Mouse (Mus musculus) neural tube, embryonic 15.5 days (tissue): Measurements from ENCODE around the gene Hic1. TPM values are rescaled to one million over a fixed set of nuclear protein-coding genes. Genes with fewer than 3 reads are reported as not detected.

Experiments
- ATAC-seq: fragments of 200-750 bp; cut with Nextera tagmentation; 2 replicates; pipeline ENCODE4 v1.8.0; 2017; ENCODE audit warnings: mild to moderate bottlenecking, moderate TSS enrichment, moderate library complexity; ENCODE audit not compliant: low FRiP score
- H3K27ac ChIP-seq: fragments of 300-500 bp; sonication (generic); replicated peaks from 2 replicates; pipeline ENCODE4 v1.5.1; 2015; ENCODE audit warnings: mild to moderate bottlenecking, inconsistent platforms
- H3K27me3 ChIP-seq: fragments of 300-500 bp; sonication (generic); replicated peaks from 2 replicates; pipeline ENCODE4 v1.6.1; 2015; ENCODE audit warnings: inconsistent platforms
- H3K36me3 ChIP-seq: fragments of 300-500 bp; sonication (generic); 2 replicates; pipeline ENCODE4 v1.6.1; 2015; ENCODE audit warnings: inconsistent platforms
- H3K4me1 ChIP-seq: fragments of 300-500 bp; sonication (generic); 2 replicates; pipeline ENCODE4 v1.6.1; 2015; ENCODE audit warnings: inconsistent platforms
- H3K4me2 ChIP-seq: fragments of 300-500 bp; sonication (generic); 2 replicates; pipeline ENCODE4 v1.6.1; 2015; ENCODE audit warnings: inconsistent platforms, mild to moderate bottlenecking, moderate library complexity
- H3K4me3 ChIP-seq: fragments of 300-500 bp; sonication (generic); replicated peaks from 2 replicates; pipeline ENCODE4 v1.5.1; 2015; ENCODE audit warnings: mild to moderate bottlenecking, inconsistent platforms
- H3K9ac ChIP-seq: fragments of 300-500 bp; sonication (generic); replicated peaks from 2 replicates; pipeline ENCODE4 v1.6.1; 2015; ENCODE audit warnings: mild to moderate bottlenecking, inconsistent platforms
- H3K9me3 ChIP-seq: fragments of 300-500 bp; sonication (generic); replicated peaks from 2 replicates; pipeline ENCODE4 v1.6.1; 2016; ENCODE audit warnings: inconsistent platforms
- WGBS: fragments of 180-500 bp; shearing (Covaris S2); methylation state at CpG from one replicate; pipeline ENCODE4 v1.1.7; 2015; ENCODE audit warnings: mixed read lengths; 5-methylcytosine and 5-hydroxymethylcytosine counted together
- polyA plus RNA-seq: library from polyadenylated mRNA; unstranded; fragments of >200 nt; fragmentation: Nextera tagmentation; extraction: Ambion mirVana; gene quantifications from 2 replicates; pipeline ENCODE4 v1.2.1, GENCODE M21; 2015

Hic1 gene
- polyA plus RNA-seq, result 5.3 and 10.7 TPM in 2 replicates

DNA sequence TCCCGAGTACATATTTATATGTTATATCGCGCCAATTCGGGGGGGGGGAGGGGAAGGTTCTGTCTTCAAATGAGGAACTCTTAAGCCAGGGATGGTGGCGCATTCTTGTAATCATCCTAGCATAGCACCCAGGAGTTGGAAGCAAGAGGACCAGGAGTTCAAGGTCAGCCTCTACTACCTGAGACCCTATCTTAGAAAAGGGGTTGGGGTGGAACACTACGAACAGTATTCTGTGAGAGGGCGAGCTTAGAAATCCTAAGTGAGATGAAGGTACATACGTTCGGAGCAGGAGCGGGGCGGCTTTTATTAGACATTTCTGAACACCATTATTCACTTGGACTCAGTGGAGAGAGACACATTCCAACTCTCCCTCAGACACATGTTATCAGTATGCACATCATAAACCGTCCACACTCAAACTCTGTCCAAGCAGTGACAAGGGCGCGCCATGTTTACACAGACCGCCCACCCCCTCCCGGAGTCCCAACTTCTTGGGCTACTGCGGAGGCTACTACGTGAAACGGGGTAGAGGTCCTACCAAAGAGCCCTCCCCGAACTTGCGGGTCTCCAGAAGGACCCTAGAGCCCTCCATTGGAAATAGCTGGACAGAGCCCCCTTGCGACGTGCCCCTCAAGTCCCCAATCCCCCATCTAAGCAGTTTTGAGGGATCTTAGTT, at the start of gene Hic1:
TSS of gene Hic1 (minus strand) at position 115 of the 676 bp plus-strand sequence.
- Histone ChIP-seq H3K4me3 (peak within 1 kb of the TSS; percentile 53), H3K27me3 (peaks cover 46% of the 10 kb centered on the region), H3K9me3 (no peaks in the 10 kb centered on the region), H3K9ac (peak within 1 kb of the TSS; percentile 61), H3K27ac (peak within 1 kb of the TSS; percentile 72), H3K4me2 (peak within 1 kb of the TSS; percentile 99), H3K4me1 (peaks cover 95% of the 10 kb centered on the region), H3K36me3 (no peaks in the 10 kb centered on the region)
- ATAC-seq, result no peak
- 7% methylated on average over 23 of the region's 23 CpGs for WGBS

DNA sequence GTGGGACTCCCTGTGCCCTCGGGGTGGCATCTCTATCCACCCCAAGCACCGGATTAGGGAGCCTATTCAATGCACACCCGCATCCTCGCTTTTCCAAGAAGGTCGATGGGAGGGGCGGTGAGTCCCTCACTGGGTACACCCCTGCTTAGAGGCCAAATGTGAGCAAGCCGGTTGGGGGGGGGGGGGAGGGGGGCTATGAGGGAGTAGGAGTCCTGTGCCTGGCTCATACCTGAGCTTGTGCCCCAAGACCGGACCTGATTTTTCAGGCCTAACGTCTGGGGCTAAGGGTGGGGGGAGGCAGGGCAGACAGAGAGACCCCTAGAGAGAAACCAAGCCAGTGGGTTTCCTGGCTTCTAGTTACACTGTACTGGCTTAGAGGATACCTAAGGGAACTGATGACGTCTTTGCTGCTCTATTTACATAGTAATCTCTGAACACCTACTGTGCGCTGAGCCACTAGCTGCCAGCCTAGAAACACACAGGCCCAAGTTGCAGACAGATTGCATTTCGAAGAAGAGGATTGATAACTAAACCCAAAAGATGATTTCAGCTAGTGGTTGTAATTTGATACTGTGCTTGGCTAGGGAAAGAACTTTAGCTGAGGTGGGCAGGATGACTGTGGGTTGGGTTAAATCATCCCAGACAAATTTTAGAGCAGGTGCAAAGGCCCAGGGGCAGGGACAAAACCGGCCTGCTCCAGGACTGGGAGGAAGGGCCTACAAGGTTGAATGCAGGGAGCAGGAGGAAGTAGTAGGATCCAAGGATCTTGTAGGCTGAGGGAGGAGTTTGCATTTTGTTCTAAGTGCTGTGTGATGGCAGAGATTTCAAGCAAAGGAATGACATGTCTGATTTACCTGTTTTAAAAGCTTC, 45.0 kb upstream of the Hic1 start:
- Histone ChIP-seq H3K4me3 (peak overlapping the region; percentile 24), H3K9ac (peak overlapping the region; percentile 34; the same call in 1 of the 2 replicates), H3K36me3 (no peaks in the 10 kb centered on the region), H3K9me3 (no peaks in the 10 kb centered on the region), H3K27me3 (no peaks in the 10 kb centered on the region), H3K27ac (0 out of 2 replicates have a peak overlapping the region, but pooled peaks have one; percentile 9), H3K4me2 (peak overlapping the region; percentile 59), H3K4me1 (peaks cover 40% of the 10 kb centered on the region)
- ATAC-seq, result no peak
- WGBS, result 21% methylated on average over 13 of the region's 13 CpGs

DNA sequence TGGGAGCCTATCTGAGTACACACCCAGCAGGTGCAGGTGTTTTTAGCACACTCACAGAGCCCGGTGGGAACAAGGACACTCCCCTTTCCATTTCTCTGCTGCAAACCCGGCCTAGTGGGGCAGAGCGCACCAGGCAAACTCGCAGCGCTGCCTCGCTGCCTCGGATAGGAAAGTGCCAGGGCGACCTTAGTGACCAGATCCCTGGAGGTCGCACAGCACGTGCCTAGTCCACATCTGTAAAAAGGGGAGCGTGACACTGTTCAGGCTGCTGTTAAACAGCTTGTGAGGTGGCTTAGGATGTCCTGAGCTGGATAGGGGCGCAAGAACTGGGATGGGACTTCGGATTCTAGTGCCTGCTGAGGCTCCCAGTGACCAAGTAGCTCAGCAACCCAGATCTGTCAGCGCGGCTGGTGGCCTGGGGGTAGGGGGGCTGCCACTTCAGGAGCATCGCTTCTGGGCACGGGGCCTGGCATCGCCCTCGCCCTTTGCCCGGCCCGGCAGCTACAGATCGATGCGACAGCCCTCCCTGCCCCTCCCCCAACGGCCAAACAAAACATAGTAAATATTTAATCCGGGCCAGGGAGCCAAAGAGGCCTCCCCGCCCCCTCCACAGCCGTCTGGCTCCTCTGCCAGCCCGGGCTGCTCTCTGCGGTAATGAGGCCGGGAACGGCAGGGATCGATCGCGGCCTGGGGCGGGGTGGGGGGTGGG, 44.2 kb upstream of the Hic1 start:
- no peaks in the 10 kb centered on the region for H3K9me3 ChIP-seq
- peaks cover 40% of the 10 kb centered on the region for H3K4me1 ChIP-seq
- peak overlapping the region; percentile 59 for H3K4me2 ChIP-seq
- H3K9ac ChIP-seq, result peak overlapping the region; percentile 34; the same call in 1 of the 2 replicates
- H3K27me3 ChIP-seq, result no peaks in the 10 kb centered on the region
- H3K27ac ChIP-seq, result 0 out of 2 replicates have a peak overlapping the region, but pooled peaks have one; percentile 9
- H3K36me3 ChIP-seq, result no peaks in the 10 kb centered on the region
- peak; percentile 51 for ATAC-seq
- peak overlapping the region; percentile 24 for H3K4me3 ChIP-seq
- WGBS, result 5% methylated on average over 35 of the region's 35 CpGs

DNA sequence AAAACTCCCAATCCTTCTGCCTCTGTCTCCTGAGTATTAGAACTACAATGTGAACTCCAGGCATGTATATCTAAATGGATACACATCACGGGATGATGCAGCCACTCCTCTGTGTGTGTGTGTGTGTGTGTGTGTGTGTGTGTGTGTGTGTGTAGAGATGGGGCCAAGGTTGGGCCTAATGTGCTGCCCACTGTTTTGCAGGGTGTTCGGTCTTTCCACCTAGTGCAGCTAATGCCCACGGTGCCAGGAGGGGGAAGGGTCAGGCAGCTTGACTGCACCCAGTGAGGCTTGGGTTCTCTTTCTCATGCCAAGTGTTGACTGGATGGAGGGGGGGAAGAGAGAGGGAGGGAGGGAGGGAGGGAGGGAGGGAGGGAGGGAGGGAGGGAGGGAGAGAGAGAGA, 43.6 kb upstream of the Hic1 start:
- H3K27ac ChIP-seq, result 0 out of 2 replicates have a peak overlapping the region, but pooled peaks have one; percentile 48
- 49% methylated on average over 3 of the region's 3 CpGs for WGBS
- no peaks in the 10 kb centered on the region for H3K27me3 ChIP-seq
- H3K9ac ChIP-seq, result no peak overlapping the region
- H3K9me3 ChIP-seq, result no peaks in the 10 kb centered on the region
- H3K4me2 ChIP-seq, result no peak overlapping the region
- H3K4me3 ChIP-seq, result no peak overlapping the region
- no peaks in the 10 kb centered on the region for H3K36me3 ChIP-seq
- ATAC-seq, result no peak
- peaks cover 40% of the 10 kb centered on the region for H3K4me1 ChIP-seq

DNA sequence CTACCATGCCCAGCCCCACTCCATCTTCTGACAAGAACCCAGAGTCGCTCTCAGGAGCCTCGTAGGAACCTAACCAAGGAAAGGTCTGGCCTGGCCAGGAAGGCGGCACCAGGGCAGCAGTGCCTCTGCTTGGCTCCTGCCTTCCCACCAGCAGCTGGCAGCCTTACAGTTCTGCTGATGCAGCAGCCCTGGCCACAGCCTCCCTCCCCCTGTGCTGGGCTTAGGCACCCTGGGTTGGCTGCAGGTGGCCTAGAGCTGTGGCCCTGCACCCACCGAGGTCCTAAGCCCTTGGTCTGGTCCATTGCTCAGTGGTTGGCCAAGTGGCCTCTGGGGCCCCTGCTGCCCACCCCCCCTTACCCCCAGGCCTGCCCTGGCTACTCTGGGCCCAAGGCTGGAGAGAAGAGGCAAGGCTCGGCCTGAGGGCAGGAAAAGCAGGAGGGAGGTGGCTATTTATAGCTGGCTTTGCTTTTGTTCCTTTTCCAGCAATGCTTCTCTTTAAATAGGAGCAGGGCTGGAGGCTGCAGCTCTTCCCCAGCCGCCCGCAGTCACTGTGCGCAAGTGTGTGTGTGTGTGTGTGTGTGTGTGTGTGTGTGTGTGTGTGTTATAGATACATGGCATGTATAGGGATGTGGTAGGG, 42.8 kb upstream of the Hic1 start:
- Histone ChIP-seq H3K4me1 (peaks cover 40% of the 10 kb centered on the region), H3K9ac (no peak overlapping the region), H3K36me3 (no peaks in the 10 kb centered on the region), H3K4me3 (no peak overlapping the region), H3K4me2 (no peak overlapping the region), H3K27ac (peak overlapping the region; percentile 48; the same call in 1 of the 2 replicates), H3K27me3 (no peaks in the 10 kb centered on the region), H3K9me3 (no peaks in the 10 kb centered on the region)
- WGBS, result 49% methylated on average over 8 of the region's 8 CpGs
- no peak; the same call in 1 of the 2 replicates for ATAC-seq

DNA sequence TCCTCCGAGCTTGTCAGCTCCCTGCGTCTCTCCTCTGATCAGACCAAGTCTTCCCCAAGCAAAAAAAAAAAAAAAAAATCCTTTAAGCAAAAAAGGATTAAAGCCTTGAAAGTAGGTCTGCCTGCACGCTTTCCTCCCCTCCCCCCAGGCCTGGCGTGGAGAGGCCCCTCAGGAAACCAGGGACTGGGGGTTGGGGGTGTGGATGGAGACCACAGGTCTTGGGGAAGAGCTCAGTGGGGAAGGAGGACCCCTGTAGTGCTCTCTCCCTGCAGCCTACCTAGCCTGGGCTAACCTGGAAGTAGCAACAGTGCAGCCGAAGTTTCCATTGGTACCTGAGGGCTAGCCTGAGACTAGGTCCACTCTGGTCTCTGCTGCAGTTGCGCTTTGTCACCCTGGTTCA, 41.4 kb upstream of the Hic1 start:
- H3K27me3 ChIP-seq, result no peaks in the 10 kb centered on the region
- no peak overlapping the region for H3K27ac ChIP-seq
- no peak overlapping the region for H3K9ac ChIP-seq
- WGBS, result 69% methylated on average over 6 of the region's 6 CpGs
- ATAC-seq, result no peak
- H3K36me3 ChIP-seq, result no peaks in the 10 kb centered on the region
- no peak overlapping the region for H3K4me2 ChIP-seq
- H3K4me3 ChIP-seq, result no peak overlapping the region
- H3K4me1 ChIP-seq, result peaks cover 36% of the 10 kb centered on the region
- no peaks in the 10 kb centered on the region for H3K9me3 ChIP-seq

DNA sequence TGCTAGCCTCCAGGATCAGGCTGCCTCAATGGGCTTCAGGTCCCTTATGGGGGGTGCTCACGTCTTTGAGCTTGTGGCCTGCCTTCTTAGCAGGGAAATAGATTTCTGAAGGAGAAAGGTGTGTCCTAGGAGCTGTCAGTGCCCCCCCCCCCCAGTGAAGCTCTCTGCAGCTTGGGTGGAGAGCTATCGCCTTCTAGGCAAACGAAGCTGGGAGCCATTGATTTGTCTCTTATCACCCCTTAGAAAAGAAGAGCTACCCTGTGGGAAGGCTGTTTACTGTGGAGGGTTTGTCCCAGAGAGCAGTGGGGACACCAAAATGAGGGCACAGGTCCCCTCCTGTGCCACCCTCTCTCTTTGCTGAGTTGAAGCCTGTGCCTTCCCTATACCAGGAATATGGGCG, 40.8 kb upstream of the Hic1 start:
- peaks cover 31% of the 10 kb centered on the region for H3K4me1 ChIP-seq
- no peak for ATAC-seq
- no peak overlapping the region for H3K9ac ChIP-seq
- no peaks in the 10 kb centered on the region for H3K36me3 ChIP-seq
- H3K27me3 ChIP-seq, result no peaks in the 10 kb centered on the region
- no peaks in the 10 kb centered on the region for H3K9me3 ChIP-seq
- no peak overlapping the region for H3K27ac ChIP-seq
- WGBS, result 78% methylated on average over 4 of the region's 4 CpGs
- H3K4me3 ChIP-seq, result no peak overlapping the region
- no peak overlapping the region for H3K4me2 ChIP-seq

DNA sequence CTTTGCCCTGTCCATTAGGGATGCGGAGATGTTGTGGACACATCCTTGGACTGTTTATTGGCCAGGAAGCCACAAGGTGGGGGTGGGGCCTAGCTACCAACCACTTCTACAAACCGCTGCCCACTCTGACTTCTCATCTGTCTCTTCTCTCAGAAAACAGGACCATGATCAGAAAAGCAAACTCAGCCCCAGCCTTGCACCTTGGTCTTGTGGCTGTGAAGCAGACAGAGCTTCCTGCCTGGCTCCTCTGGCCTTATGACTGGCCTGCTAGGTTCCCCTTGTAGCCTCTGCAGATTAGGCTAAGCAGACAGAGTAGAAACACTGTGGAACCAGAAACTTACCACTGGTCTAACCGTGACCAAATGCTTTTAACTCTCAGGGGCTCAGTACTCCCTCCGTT, 40.0 kb upstream of the Hic1 start:
- no peak for ATAC-seq
- H3K4me2 ChIP-seq, result no peak overlapping the region
- H3K4me3 ChIP-seq, result no peak overlapping the region
- peaks cover 29% of the 10 kb centered on the region for H3K4me1 ChIP-seq
- H3K9ac ChIP-seq, result no peak overlapping the region
- no peaks in the 10 kb centered on the region for H3K36me3 ChIP-seq
- no peaks in the 10 kb centered on the region for H3K9me3 ChIP-seq
- 63% methylated on average over 4 of the region's 4 CpGs for WGBS
- no peaks in the 10 kb centered on the region for H3K27me3 ChIP-seq
- no peak overlapping the region for H3K27ac ChIP-seq

DNA sequence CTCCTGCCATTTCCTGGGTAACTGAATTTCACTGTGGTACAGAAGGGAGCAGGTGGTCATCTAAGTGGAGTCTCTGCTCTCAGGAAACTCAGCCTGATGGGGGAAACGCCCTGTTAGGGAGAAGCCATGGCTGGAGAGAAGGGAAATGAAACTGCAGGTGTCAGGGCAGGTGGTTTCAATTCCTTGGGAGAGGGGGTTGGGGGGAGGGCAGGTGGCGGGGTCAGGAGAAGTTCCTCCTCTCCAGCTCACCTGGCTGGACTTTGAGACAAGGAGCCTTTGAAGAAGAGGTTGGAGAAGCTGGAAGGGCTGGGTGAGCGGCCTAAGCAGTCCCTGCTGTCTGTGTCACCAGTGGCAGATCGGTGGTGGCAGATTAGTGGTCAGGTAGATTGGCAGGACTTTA, 37.0 kb upstream of the Hic1 start:
- 82% methylated on average over 4 of the region's 4 CpGs for WGBS
- H3K36me3 ChIP-seq, result no peaks in the 10 kb centered on the region
- no peak for ATAC-seq
- no peak overlapping the region for H3K27ac ChIP-seq
- peaks cover 10% of the 10 kb centered on the region for H3K4me1 ChIP-seq
- H3K9me3 ChIP-seq, result no peaks in the 10 kb centered on the region
- no peak overlapping the region for H3K4me2 ChIP-seq
- H3K4me3 ChIP-seq, result no peak overlapping the region
- no peak overlapping the region for H3K9ac ChIP-seq
- no peaks in the 10 kb centered on the region for H3K27me3 ChIP-seq

DNA sequence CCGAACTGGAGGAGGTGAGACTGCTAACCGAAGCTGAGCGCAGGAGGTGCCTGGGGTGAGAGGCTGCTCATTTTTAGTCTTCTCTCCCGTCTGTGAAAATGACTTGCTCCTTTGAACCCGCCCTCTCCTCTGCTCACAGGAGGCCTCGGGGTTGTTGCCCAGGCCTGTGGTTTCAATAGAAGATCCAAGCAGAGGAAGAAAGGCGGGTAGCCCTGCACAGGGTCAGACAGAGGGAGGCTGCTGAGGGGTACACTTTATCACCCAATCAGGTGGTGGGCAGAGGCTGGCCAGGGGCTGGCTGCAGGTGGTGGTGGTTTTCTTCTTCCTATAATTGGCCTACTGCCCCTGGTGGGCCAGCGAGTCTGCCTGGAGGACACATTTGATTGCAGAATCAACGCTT, 35.2 kb upstream of the Hic1 start:
- H3K27ac ChIP-seq, result no peak overlapping the region
- no peak overlapping the region for H3K4me2 ChIP-seq
- H3K9ac ChIP-seq, result no peak overlapping the region
- H3K9me3 ChIP-seq, result no peaks in the 10 kb centered on the region
- no peak for ATAC-seq
- 41% methylated on average over 9 of the region's 9 CpGs for WGBS
- H3K36me3 ChIP-seq, result no peaks in the 10 kb centered on the region
- H3K4me1 ChIP-seq, result peaks cover 19% of the 10 kb centered on the region
- H3K4me3 ChIP-seq, result no peak overlapping the region
- H3K27me3 ChIP-seq, result no peaks in the 10 kb centered on the region

DNA sequence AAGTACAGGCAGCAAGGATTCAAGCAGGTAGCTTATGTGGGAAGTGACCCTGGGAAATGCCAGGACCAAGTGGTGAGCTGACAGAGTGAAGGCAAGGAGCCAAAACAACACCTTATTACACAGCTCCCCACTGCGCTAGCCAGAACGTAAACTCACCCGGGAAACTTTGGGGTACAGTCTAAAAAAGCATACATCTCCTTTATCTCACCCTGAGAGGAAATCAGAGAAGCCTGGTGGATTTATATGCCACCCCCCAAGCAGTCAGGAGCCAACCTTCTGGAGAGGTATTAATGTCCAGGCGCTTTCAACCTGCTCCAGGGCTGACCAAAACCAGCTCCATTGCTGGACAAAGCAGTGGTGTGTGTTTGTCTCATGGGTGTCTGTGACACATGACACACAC, 34.6 kb upstream of the Hic1 start:
- Histone ChIP-seq H3K4me1 (peaks cover 19% of the 10 kb centered on the region), H3K27me3 (no peaks in the 10 kb centered on the region), H3K9me3 (no peaks in the 10 kb centered on the region), H3K4me3 (no peak overlapping the region), H3K36me3 (no peaks in the 10 kb centered on the region), H3K9ac (no peak overlapping the region), H3K27ac (no peak overlapping the region), H3K4me2 (no peak overlapping the region)
- 86% methylated on average over 4 of the region's 4 CpGs for WGBS
- no peak for ATAC-seq
